Mouse (Mus musculus) liver, embryonic 14.5 days (tissue): ENCODE results near the gene Pcolce2.

Source experiments
- CTCF ChIP-seq: IDR thresholded peaks from 2 replicates; pipeline ENCODE4 v1.5.1; 2016; ENCODE audit warnings: antibody characterized with exemption, low read depth, control low read depth
- EP300 ChIP-seq: IDR thresholded peaks from 2 replicates; pipeline ENCODE4 v1.6.1; 2016; ENCODE audit warnings: antibody characterized with exemption, low read depth

DNA sequence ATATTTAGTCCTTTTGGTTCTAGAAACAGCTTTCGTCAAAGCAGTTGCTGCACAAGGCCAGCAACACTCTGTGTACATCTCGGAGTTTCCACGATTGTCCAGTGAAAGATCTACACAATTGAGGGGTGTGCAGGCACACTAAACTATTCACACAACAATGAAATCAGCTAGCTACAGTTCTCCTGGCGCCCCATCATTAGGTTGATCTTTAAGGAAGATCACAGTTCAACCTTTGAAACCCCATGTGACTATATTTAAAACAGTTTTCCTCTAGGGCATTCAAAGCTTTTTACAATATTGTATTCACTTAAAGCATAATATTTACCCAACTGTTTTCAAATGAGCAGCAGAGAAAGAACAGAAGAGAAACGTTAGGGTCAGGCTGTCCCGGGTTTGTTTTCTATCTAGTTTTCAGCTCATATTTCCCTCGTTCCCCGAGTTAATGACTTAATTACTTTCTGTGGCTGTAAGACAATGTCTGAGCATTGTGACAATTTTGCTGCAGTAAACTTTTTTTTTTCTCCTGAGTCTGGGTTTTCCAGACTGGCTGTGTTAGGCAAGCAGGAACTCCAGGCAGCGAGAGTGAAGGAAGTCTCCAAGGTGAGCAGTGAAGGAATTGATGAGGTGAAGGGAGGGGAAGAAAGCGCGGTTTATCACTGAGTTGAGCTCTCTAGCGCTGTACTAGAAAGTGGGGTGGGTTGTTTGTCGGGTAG is 39.8 kb upstream of the Pcolce2 start:
- no peak for TF ChIP-seq CTCF
- no peak for TF ChIP-seq EP300
